Mouse (Mus musculus) thymus, postnatal 10 days (tissue): ENCODE measurements around the gene Ufsp1.
A peak's percentile ranks its signal among the peaks of the same experiment; 100 is the strongest.
"Not testable (repeated sequence)": the region's sequence is repeated elsewhere in the genome, so short reads cannot be mapped to it uniquely, and the experiment has no call there.

Experiments used
- DNase-seq, 2 experiments: peaks; one replicate each; pipeline ENCODE4 v3.0.0; 2021; ENCODE audit warnings: low spot score in 2 of 2

Gene Ufsp1

GRCm38 (mm10) chr5:137293839-137294743 is at the start of gene Ufsp1:
Gene Ufsp1, plus strand, starts transcription at chr5:137294629.
- peak; percentile 91 to 93 for DNase-seq

- DNase-seq, result no peak
Measured at GRCm38 (mm10) chr5:137263897-137264720, 30.3 kb upstream of the Ufsp1 start.

- DNase-seq, result no peak
Measured at GRCm38 (mm10) chr5:137264787-137265186, 29.6 kb upstream of the Ufsp1 start.

- DNase-seq, result peak; percentile 65 to 72
Measured at GRCm38 (mm10) chr5:137268131-137268910, 26.1 kb upstream of the Ufsp1 start.

GRCm38 (mm10) chr5:137277360-137278342 is 16.8 kb upstream of the Ufsp1 start:
- no peak for DNase-seq

- DNase-seq, result not testable (repeated sequence)
Measured at GRCm38 (mm10) chr5:137284411-137284810, 10.0 kb upstream of the Ufsp1 start.

- no peak for DNase-seq
Measured at GRCm38 (mm10) chr5:137285045-137285444, 9.4 kb upstream of the Ufsp1 start.

GRCm38 (mm10) chr5:137285986-137286385 is 8.4 kb upstream of the Ufsp1 start:
- DNase-seq, result no peak

GRCm38 (mm10) chr5:137286655-137287031 is 7.8 kb upstream of the Ufsp1 start:
- DNase-seq, result peak; percentile 75 to 90

- no peak for DNase-seq
Measured at GRCm38 (mm10) chr5:137287032-137287952, 7.1 kb upstream of the Ufsp1 start, which contains the start of gene Ache. Gene Ache, plus strand, starts transcription at chr5:137287519.

- DNase-seq, result no peak
Measured at GRCm38 (mm10) chr5:137287953-137288743, 6.3 kb upstream of the Ufsp1 start.

GRCm38 (mm10) chr5:137288999-137289470 is 5.4 kb upstream of the Ufsp1 start:
- peak; percentile 52 to 63 for DNase-seq

GRCm38 (mm10) chr5:137289591-137290365 is 4.7 kb upstream of the Ufsp1 start:
- DNase-seq, result no peak

- peak in 1 of 2 experiments; percentile 44 for DNase-seq
Measured at GRCm38 (mm10) chr5:137290677-137291076, 3.8 kb upstream of the Ufsp1 start.

GRCm38 (mm10) chr5:137291381-137291926 is 3.0 kb upstream of the Ufsp1 start:
- no peak for DNase-seq

- peak in 1 of 2 experiments; percentile 38 for DNase-seq
Measured at GRCm38 (mm10) chr5:137293282-137293681, 1.1 kb upstream of the Ufsp1 start.

- DNase-seq, result no peak
Measured at GRCm38 (mm10) chr5:137294744-137295093, 290 bp downstream of the Ufsp1 start.
